Comparison of ENCODE assay signal across 20 mouse cellular contexts in the genomic region with DNA sequence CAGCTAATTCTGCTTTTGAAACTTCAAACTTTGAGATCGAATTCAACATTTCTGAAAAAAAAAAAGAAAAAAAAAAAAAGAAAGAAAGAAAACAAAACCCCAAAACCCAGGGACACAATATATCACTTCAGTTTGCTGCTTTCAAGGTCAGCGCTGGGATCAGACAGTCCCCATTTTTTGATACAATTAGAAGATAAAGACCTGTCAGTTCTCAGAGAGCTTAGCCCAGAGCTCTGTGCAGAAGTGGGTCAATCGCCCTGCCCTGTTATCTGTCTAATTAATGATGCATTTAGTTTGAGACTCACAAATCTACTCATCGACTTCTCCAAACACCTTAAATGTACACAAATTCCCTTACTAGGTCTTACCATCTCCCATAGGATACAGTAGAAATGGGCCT.
DNase-seq lines count a peak whose midpoint lies in the region; ATAC-seq and TF ChIP-seq lines count a peak whose summit lies in the region.
"Had no signal": no experiment of that assay in that cellular context is flagged by ENCODE, and none has a peak within 500 bp of the region (broad histone marks: within the 10 kb centered on the region; RNA-seq: fewer than 3 reads in every experiment).

No protein-coding gene starts in this region.

- no peak for TF ChIP-seq CTCF in hindbrain, postnatal 0 days (IDR thresholded peaks at IDR 0.05; ENCODE audit: low read depth)

- whole genome bisulfite sequencing in forebrain, embryonic 13.5 days = 51% methylated on average over 4 of the region's 4 CpGs
- 56% methylated on average over 4 of the region's 4 CpGs for WGBS in forebrain, embryonic 12.5 days
- 64% methylated on average over 4 of the region's 4 CpGs for WGBS in midbrain, embryonic 11.5 days
- WGBS in midbrain, embryonic 14.5 days = 52% methylated on average over 4 of the region's 4 CpGs
- WGBS in hindbrain, embryonic 11.5 days = 68% methylated on average over 4 of the region's 4 CpGs
- WGBS in hindbrain, postnatal 0 days = 53% methylated on average over 4 of the region's 4 CpGs

- no peak for ATAC-seq in forebrain, embryonic 13.5 days
- no peak for ATAC-seq in forebrain, embryonic 12.5 days (ENCODE audit: low FRiP score)
- ATAC-seq in midbrain, embryonic 11.5 days (ENCODE audit: low FRiP score) = no peak
- no peak for ATAC-seq in midbrain, embryonic 14.5 days (ENCODE audit: low FRiP score, low TSS enrichment)
- ATAC-seq in hindbrain, embryonic 11.5 days (ENCODE audit: low FRiP score) = no peak
- ATAC-seq in hindbrain, postnatal 0 days = no peak
- ATAC-seq: CD4-positive, CD25-positive, alpha-beta regulatory T cell, adult 4 months; intestine, embryonic 15.5 days had no signal

- H3K9ac ChIP-seq in forebrain, embryonic 13.5 days = no peak overlapping the region
- no peak overlapping the region for H3K9ac ChIP-seq in forebrain, embryonic 12.5 days
- H3K9ac ChIP-seq in midbrain, embryonic 11.5 days (ENCODE audit: low read length) = no peak overlapping the region
- no peak overlapping the region for H3K9ac ChIP-seq in midbrain, embryonic 14.5 days (replicated peaks; ENCODE audit: low read length)
- no peak overlapping the region for H3K9ac ChIP-seq in hindbrain, embryonic 11.5 days (ENCODE audit: low read depth, low read length)
- no peak overlapping the region for H3K9ac ChIP-seq in hindbrain, postnatal 0 days (replicated peaks; ENCODE audit: low read length)
- H3K9ac ChIP-seq: intestine, embryonic 15.5 days; neural tube, embryonic 15.5 days had no signal

- H3K4me3 ChIP-seq in forebrain, embryonic 13.5 days = no peak overlapping the region
- no peak overlapping the region for H3K4me3 ChIP-seq in forebrain, embryonic 12.5 days (replicated peaks)
- no peak overlapping the region for H3K4me3 ChIP-seq in midbrain, embryonic 11.5 days (ENCODE audit: low read depth, low read length)
- H3K4me3 ChIP-seq in midbrain, embryonic 14.5 days (replicated peaks; ENCODE audit: low read depth, low read length) = no peak overlapping the region
- H3K4me3 ChIP-seq in hindbrain, embryonic 11.5 days (ENCODE audit: low read depth, low read length) = no peak overlapping the region
- no peak overlapping the region for H3K4me3 ChIP-seq in hindbrain, postnatal 0 days (ENCODE audit: low read length)
- H3K4me3 ChIP-seq: embryonic facial prominence, embryonic 10.5 days; intestine, embryonic 15.5 days; myocyte; neural tube, embryonic 15.5 days had no signal

- peaks cover 26% of the 10 kb centered on the region for H3K36me3 ChIP-seq in forebrain, embryonic 13.5 days (ENCODE audit: poor library complexity, severe bottlenecking)
- H3K36me3 ChIP-seq in forebrain, embryonic 12.5 days (replicated peaks) = peaks cover 19% of the 10 kb centered on the region
- H3K36me3 ChIP-seq in midbrain, embryonic 11.5 days (ENCODE audit: control insufficient read depth, insufficient read depth, low read length) = peaks cover under 1% of the 10 kb centered on the region; the same call in 1 of the 2 replicates
- H3K36me3 ChIP-seq in midbrain, embryonic 14.5 days (ENCODE audit: control insufficient read depth, insufficient read depth, low read length) = peaks cover 5% of the 10 kb centered on the region
- H3K36me3 ChIP-seq in hindbrain, embryonic 11.5 days (ENCODE audit: control insufficient read depth, insufficient read depth, low read length) = no peaks in the 10 kb centered on the region
- H3K36me3 ChIP-seq in hindbrain, postnatal 0 days (ENCODE audit: insufficient read depth, low read length) = 0 out of 2 replicates have a peak, but pooled peaks cover under 1% of the 10 kb centered on the region
- H3K36me3 ChIP-seq: intestine, embryonic 15.5 days; neural tube, embryonic 15.5 days had no signal

- no peaks in the 10 kb centered on the region for H3K27me3 ChIP-seq in forebrain, embryonic 13.5 days
- H3K27me3 ChIP-seq in forebrain, embryonic 12.5 days = no peaks in the 10 kb centered on the region
- H3K27me3 ChIP-seq in midbrain, embryonic 11.5 days (ENCODE audit: control insufficient read depth, insufficient read depth, low read length) = no peaks in the 10 kb centered on the region
- no peaks in the 10 kb centered on the region for H3K27me3 ChIP-seq in midbrain, embryonic 14.5 days (ENCODE audit: control insufficient read depth, insufficient read depth, low read length)
- no peaks in the 10 kb centered on the region for H3K27me3 ChIP-seq in hindbrain, embryonic 11.5 days (ENCODE audit: control insufficient read depth, insufficient read depth, low read length)
- H3K27me3 ChIP-seq in hindbrain, postnatal 0 days (ENCODE audit: insufficient read depth, low read length) = no peaks in the 10 kb centered on the region
- H3K27me3 ChIP-seq: intestine, embryonic 15.5 days; neural tube, embryonic 15.5 days had no signal

- H3K27ac ChIP-seq in forebrain, embryonic 13.5 days = peak overlapping the region; percentile 93
- H3K27ac ChIP-seq in forebrain, embryonic 12.5 days = no peak overlapping the region
- peak overlapping the region; percentile 90; the same call in 1 of the 2 replicates for H3K27ac ChIP-seq in midbrain, embryonic 11.5 days (ENCODE audit: low read depth, low read length)
- H3K27ac ChIP-seq in midbrain, embryonic 14.5 days (replicated peaks; ENCODE audit: low read depth, low read length) = no peak overlapping the region
- H3K27ac ChIP-seq in hindbrain, embryonic 11.5 days (ENCODE audit: low read depth, low read length) = peak overlapping the region; percentile 96
- 0 out of 2 replicates have a peak overlapping the region, but pooled peaks have one; percentile 20 for H3K27ac ChIP-seq in hindbrain, postnatal 0 days
- H3K27ac ChIP-seq: intestine, embryonic 15.5 days had no signal

- H3K9me3 ChIP-seq in forebrain, embryonic 13.5 days (replicated peaks) = no peaks in the 10 kb centered on the region
- no peaks in the 10 kb centered on the region for H3K9me3 ChIP-seq in forebrain, embryonic 12.5 days
- no peaks in the 10 kb centered on the region for H3K9me3 ChIP-seq in midbrain, embryonic 11.5 days (ENCODE audit: control insufficient read depth, low read length)
- no peaks in the 10 kb centered on the region for H3K9me3 ChIP-seq in midbrain, embryonic 14.5 days (ENCODE audit: control insufficient read depth, low read length)
- no peaks in the 10 kb centered on the region for H3K9me3 ChIP-seq in hindbrain, embryonic 11.5 days (ENCODE audit: control insufficient read depth, low read length)
- H3K9me3 ChIP-seq in hindbrain, postnatal 0 days (ENCODE audit: low read length) = no peaks in the 10 kb centered on the region
- H3K9me3 ChIP-seq: embryonic facial prominence, embryonic 10.5 days; intestine, embryonic 15.5 days; neural tube, embryonic 15.5 days had no signal

- peaks cover 57% of the 10 kb centered on the region for H3K4me1 ChIP-seq in forebrain, embryonic 13.5 days
- peaks cover 44% of the 10 kb centered on the region for H3K4me1 ChIP-seq in forebrain, embryonic 12.5 days
- peaks cover 31% of the 10 kb centered on the region for H3K4me1 ChIP-seq in midbrain, embryonic 11.5 days (ENCODE audit: control insufficient read depth, insufficient read depth, low read length)
- H3K4me1 ChIP-seq in midbrain, embryonic 14.5 days (ENCODE audit: control insufficient read depth, insufficient read depth, low read length) = peaks cover 37% of the 10 kb centered on the region
- H3K4me1 ChIP-seq in hindbrain, embryonic 11.5 days (replicated peaks; ENCODE audit: control insufficient read depth, insufficient read depth, low read length) = peaks cover 3% of the 10 kb centered on the region; the same call in 1 of the 2 replicates
- peaks cover 10% of the 10 kb centered on the region for H3K4me1 ChIP-seq in hindbrain, postnatal 0 days (ENCODE audit: insufficient read depth, low read length)

- no peak for DNase-seq in midbrain, embryonic 11.5 days (ENCODE audit: low spot score, missing footprints)
- no peak for DNase-seq in midbrain, embryonic 14.5 days
- DNase-seq in hindbrain, embryonic 11.5 days (ENCODE audit: low spot score) = no peak
- no peak for DNase-seq in hindbrain, postnatal 0 days (ENCODE audit: low spot score)
- DNase-seq in right cerebral cortex, postnatal 36 days (ENCODE audit: low spot score in 2 of 2) = no peak
- no peak for DNase-seq in thymus, postnatal 36 days
- DNase-seq: cerebellum, adult 11 months; cerebellum, adult 9-11 months; kidney, adult 8-10 months; kidney, postnatal 10 days; lung, postnatal 36 days; right cerebral cortex, postnatal 25 days; thymus, postnatal 25 days had no signal

- no peak overlapping the region for H3K4me2 ChIP-seq in forebrain, embryonic 13.5 days
- H3K4me2 ChIP-seq in forebrain, embryonic 12.5 days = no peak overlapping the region
- H3K4me2 ChIP-seq in midbrain, embryonic 11.5 days = no peak overlapping the region
- no peak overlapping the region for H3K4me2 ChIP-seq in midbrain, embryonic 14.5 days (ENCODE audit: low read length)
- no peak overlapping the region for H3K4me2 ChIP-seq in hindbrain, embryonic 11.5 days (replicated peaks; ENCODE audit: low read depth, low read length)
- H3K4me2 ChIP-seq in hindbrain, postnatal 0 days (ENCODE audit: low read depth, low read length) = no peak overlapping the region
- H3K4me2 ChIP-seq: intestine, embryonic 15.5 days; neural tube, embryonic 15.5 days had no signal

Comparison
In these comparisons a context has a peak if more than half of its experiments do, and no peak if none do; other contexts are left out.
1. H3K27ac ChIP-seq: peak in forebrain, embryonic 13.5 days (single experiment), midbrain, embryonic 11.5 days (single experiment), hindbrain, embryonic 11.5 days (single experiment) and hindbrain, postnatal 0 days (single experiment); none in forebrain, embryonic 12.5 days (single experiment) and midbrain, embryonic 14.5 days (single experiment).